Mouse (Mus musculus) lung, adult 2 months (tissue): ENCODE results near the gene Fgf2.

ENCODE experiments used
- CTCF ChIP-seq: fragments of 200-500 bp; IDR thresholded peaks from 2 replicates; pipeline ENCODE4 v1.5.1; 2011; ENCODE audit warnings: mild to moderate bottlenecking, low read length, control low read depth; ENCODE audit not compliant: insufficient read depth
- POLR2A ChIP-seq: fragments of 200-500 bp; IDR thresholded peaks from 2 replicates; pipeline ENCODE4 v1.6.1; 2011; ENCODE audit warnings: low read depth, mild to moderate bottlenecking, control low read depth, low read length, borderline replicate concordance; ENCODE audit errors: extremely low read depth

DNA sequence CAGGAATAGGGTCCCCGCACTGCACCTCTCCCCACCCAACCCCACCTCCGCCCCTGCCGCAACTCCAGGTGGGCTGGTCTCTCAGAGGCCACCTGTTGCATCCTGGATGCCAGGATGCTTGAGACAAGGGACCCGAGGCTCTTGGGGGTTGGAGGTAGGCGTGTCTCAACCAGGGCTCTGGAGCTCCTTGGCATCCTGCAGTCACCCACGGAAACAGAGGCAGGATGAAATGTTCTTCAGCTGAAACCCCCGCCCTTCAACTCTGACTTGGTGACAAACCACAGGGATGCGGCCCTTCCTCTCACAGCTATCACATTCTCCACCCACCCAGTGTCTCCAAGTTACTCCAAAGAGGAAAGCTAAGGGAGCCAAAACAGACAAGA lies 1.0 kb downstream of the Fgf2 start:
- TF ChIP-seq POLR2A (peak; percentile 24; the same call in 1 of the 2 replicates), CTCF (no peak)
